In genomic region chr4:81742536-81743459, GRCm38 (mm10) we compare ENCODE assay signal across 9 mouse cellular contexts.
DNase-seq lines count a peak whose midpoint lies in the region; ATAC-seq and TF ChIP-seq lines count a peak whose summit lies in the region.
"Had no signal": no experiment of that assay in that cellular context is flagged by ENCODE, and none has a peak within 500 bp of the region (broad histone marks: within the 10 kb centered on the region; RNA-seq: fewer than 3 reads in every experiment).

No protein-coding gene starts in this region.

- H3K27ac ChIP-seq in forebrain, embryonic 10.5 days = peak overlapping the region; percentile 58; the same call in 1 of the 2 replicates
- no peak overlapping the region for H3K27ac ChIP-seq in forebrain, embryonic 11.5 days (ENCODE audit: low read depth, low read length)
- no peak overlapping the region for H3K27ac ChIP-seq in kidney, adult 2 months (ENCODE audit: insufficient read depth, low read depth, low read length)
- no peak overlapping the region for H3K27ac ChIP-seq in kidney, embryonic 15.5 days
- H3K27ac ChIP-seq in neural tube, embryonic 13.5 days (replicated peaks) = 0 out of 2 replicates have a peak overlapping the region, but pooled peaks have one; percentile 54
- H3K27ac ChIP-seq in neural tube, embryonic 15.5 days (replicated peaks) = no peak overlapping the region
- H3K27ac ChIP-seq: liver, embryonic 15.5 days had no signal

- no peak for ATAC-seq in forebrain, embryonic 11.5 days (replicated peaks; ENCODE audit: low FRiP score)
- ATAC-seq in kidney, embryonic 15.5 days (replicated peaks; ENCODE audit: low FRiP score) = no peak
- ATAC-seq in neural tube, embryonic 13.5 days (ENCODE audit: low read depth) = no peak
- no peak for ATAC-seq in neural tube, embryonic 15.5 days (ENCODE audit: low FRiP score)

- H3K27me3 ChIP-seq in forebrain, embryonic 10.5 days (ENCODE audit: poor library complexity, severe bottlenecking) = no peaks in the 10 kb centered on the region
- no peaks in the 10 kb centered on the region for H3K27me3 ChIP-seq in forebrain, embryonic 11.5 days (ENCODE audit: control insufficient read depth, insufficient read depth, low read length)
- H3K27me3 ChIP-seq in kidney, adult 2 months (replicated peaks; ENCODE audit: control insufficient read depth, insufficient read depth, low read length) = no peaks in the 10 kb centered on the region
- H3K27me3 ChIP-seq in kidney, embryonic 15.5 days = no peaks in the 10 kb centered on the region
- H3K27me3 ChIP-seq in neural tube, embryonic 13.5 days = no peaks in the 10 kb centered on the region
- H3K27me3 ChIP-seq in neural tube, embryonic 15.5 days (replicated peaks) = no peaks in the 10 kb centered on the region
- H3K27me3 ChIP-seq: liver, embryonic 15.5 days had no signal

- 75% methylated on average over 4 of the region's 4 CpGs for WGBS in forebrain, embryonic 10.5 days
- 67% methylated on average over 4 of the region's 4 CpGs for WGBS in forebrain, embryonic 11.5 days
- 50% methylated on average over 4 of the region's 4 CpGs for WGBS in kidney, adult 2 months
- WGBS in kidney, embryonic 15.5 days = 45% methylated on average over 4 of the region's 4 CpGs
- 42% methylated on average over 4 of the region's 4 CpGs for WGBS in neural tube, embryonic 13.5 days
- 45% methylated on average over 4 of the region's 4 CpGs for WGBS in neural tube, embryonic 15.5 days

- no peak overlapping the region for H3K4me2 ChIP-seq in forebrain, embryonic 11.5 days (ENCODE audit: low read depth, low read length, severe bottlenecking)
- no peak overlapping the region for H3K4me2 ChIP-seq in kidney, embryonic 15.5 days
- H3K4me2 ChIP-seq in neural tube, embryonic 13.5 days = no peak overlapping the region
- no peak overlapping the region for H3K4me2 ChIP-seq in neural tube, embryonic 15.5 days
- H3K4me2 ChIP-seq: liver, embryonic 15.5 days had no signal

- H3K4me1 ChIP-seq in forebrain, embryonic 10.5 days = peaks cover 25% of the 10 kb centered on the region
- H3K4me1 ChIP-seq in forebrain, embryonic 11.5 days (replicated peaks; ENCODE audit: control insufficient read depth, insufficient read depth, low read length) = peaks cover 9% of the 10 kb centered on the region; the same call in 1 of the 2 replicates
- no peaks in the 10 kb centered on the region for H3K4me1 ChIP-seq in kidney, adult 2 months (ENCODE audit: control insufficient read depth, insufficient read depth, low read length)
- peaks cover 16% of the 10 kb centered on the region for H3K4me1 ChIP-seq in kidney, embryonic 15.5 days
- peaks cover 23% of the 10 kb centered on the region for H3K4me1 ChIP-seq in neural tube, embryonic 13.5 days (replicated peaks)
- peaks cover 16% of the 10 kb centered on the region for H3K4me1 ChIP-seq in neural tube, embryonic 15.5 days
- H3K4me1 ChIP-seq: liver, embryonic 15.5 days had no signal

- no peak overlapping the region for H3K9ac ChIP-seq in forebrain, embryonic 11.5 days (ENCODE audit: low read length)
- no peak overlapping the region for H3K9ac ChIP-seq in kidney, embryonic 15.5 days
- no peak overlapping the region for H3K9ac ChIP-seq in neural tube, embryonic 13.5 days
- H3K9ac ChIP-seq in neural tube, embryonic 15.5 days (replicated peaks) = no peak overlapping the region
- H3K9ac ChIP-seq: liver, embryonic 15.5 days had no signal

- no peak overlapping the region for H3K4me3 ChIP-seq in forebrain, embryonic 10.5 days
- no peak overlapping the region for H3K4me3 ChIP-seq in forebrain, embryonic 11.5 days (ENCODE audit: low read depth, low read length)
- no peak overlapping the region for H3K4me3 ChIP-seq in kidney, adult 2 months (ENCODE audit: insufficient read depth, low read depth, low read length)
- H3K4me3 ChIP-seq in kidney, embryonic 15.5 days (replicated peaks) = no peak overlapping the region
- H3K4me3 ChIP-seq in neural tube, embryonic 13.5 days = no peak overlapping the region
- no peak overlapping the region for H3K4me3 ChIP-seq in neural tube, embryonic 15.5 days (replicated peaks)
- H3K4me3 ChIP-seq: liver, embryonic 15.5 days had no signal

- no peak for TF ChIP-seq POLR2A in kidney, adult 2 months (IDR thresholded peaks at IDR 0.05; ENCODE audit: low read depth, low read length)

- H3K9me3 ChIP-seq in forebrain, embryonic 10.5 days = no peaks in the 10 kb centered on the region
- H3K9me3 ChIP-seq in forebrain, embryonic 11.5 days (ENCODE audit: control insufficient read depth, low read length) = no peaks in the 10 kb centered on the region
- no peaks in the 10 kb centered on the region for H3K9me3 ChIP-seq in kidney, embryonic 15.5 days (replicated peaks)
- no peaks in the 10 kb centered on the region for H3K9me3 ChIP-seq in neural tube, embryonic 13.5 days
- H3K9me3 ChIP-seq in neural tube, embryonic 15.5 days (replicated peaks) = no peaks in the 10 kb centered on the region
- H3K9me3 ChIP-seq: liver, embryonic 15.5 days had no signal

- DNase-seq in forebrain, embryonic 10.5 days (ENCODE audit: extremely low spot score, low spot score) = no peak
- no peak for DNase-seq in forebrain, embryonic 11.5 days (ENCODE audit: low spot score)
- DNase-seq in kidney, adult 2 months = peak; percentile 26
- DNase-seq in thymus, postnatal 25 days = no peak
- DNase-seq in thymus, postnatal 4 days = no peak

- TF ChIP-seq CTCF in kidney, adult 2 months (conservative IDR thresholded peaks at IDR 0.05; ENCODE audit: insufficient read depth, insufficient read length, low read depth, low read length) = no peak

- no peaks in the 10 kb centered on the region for H3K36me3 ChIP-seq in forebrain, embryonic 10.5 days (replicated peaks)
- no peaks in the 10 kb centered on the region for H3K36me3 ChIP-seq in forebrain, embryonic 11.5 days (ENCODE audit: control insufficient read depth, insufficient read depth, low read length)
- no peaks in the 10 kb centered on the region for H3K36me3 ChIP-seq in kidney, adult 2 months (ENCODE audit: control insufficient read depth, insufficient read depth, low read length)
- H3K36me3 ChIP-seq in kidney, embryonic 15.5 days = no peaks in the 10 kb centered on the region
- H3K36me3 ChIP-seq in neural tube, embryonic 13.5 days = no peaks in the 10 kb centered on the region
- H3K36me3 ChIP-seq in neural tube, embryonic 15.5 days = no peaks in the 10 kb centered on the region
- H3K36me3 ChIP-seq: liver, embryonic 15.5 days had no signal

Comparison
In these comparisons a context has a peak if more than half of its experiments do, and no peak if none do; other contexts are left out.
1. H3K27ac ChIP-seq: peak in forebrain, embryonic 10.5 days (single experiment) and neural tube, embryonic 13.5 days (single experiment); none in forebrain, embryonic 11.5 days (single experiment), kidney, adult 2 months (single experiment), kidney, embryonic 15.5 days (single experiment) and neural tube, embryonic 15.5 days (single experiment).